Mouse (Mus musculus): ENCODE data around the gene Grm3. TPM values are rescaled to one million over a fixed set of nuclear protein-coding genes. Genes with fewer than 3 reads are reported as not detected.
A peak's percentile ranks its signal among the peaks of the same experiment; 100 is the strongest.

The Grm3 gene
- polyA plus RNA-seq, 1 experiment from 2014 or later = 0.33 TPM

- no peak for ATAC-seq (replicated peaks; ENCODE audit: insufficient number of reproducible peaks, insufficient read depth, low FRiP score, low read depth)
- Histone ChIP-seq H3K9me3 (replicated peaks) (no peaks in the 10 kb centered on the region), H3K27ac (no peak overlapping the region), H3K27me3 (no peaks in the 10 kb centered on the region), H3K36me3 (no peaks in the 10 kb centered on the region), H3K4me1 (replicated peaks) (no peaks in the 10 kb centered on the region), H3K4me3 (no peak overlapping the region), H3K9ac (no peak overlapping the region), H3K4me2 (no peak overlapping the region)
- WGBS = 55% methylated on average over 1 of the region's 1 CpGs
Observed at GRCm38 (mm10) chr5:9692333-9692732, 32.6 kb downstream of the Grm3 start.

- no peak for ATAC-seq (replicated peaks; ENCODE audit: insufficient number of reproducible peaks, insufficient read depth, low FRiP score, low read depth)
- Histone ChIP-seq H3K27ac (no peak overlapping the region), H3K4me2 (no peak overlapping the region), H3K4me3 (no peak overlapping the region), H3K36me3 (no peaks in the 10 kb centered on the region), H3K9ac (no peak overlapping the region), H3K4me1 (replicated peaks) (no peaks in the 10 kb centered on the region), H3K9me3 (replicated peaks) (no peaks in the 10 kb centered on the region), H3K27me3 (no peaks in the 10 kb centered on the region)
- WGBS = 52% methylated on average over 3 of the region's 3 CpGs
Observed at GRCm38 (mm10) chr5:9690599-9691242, 34.2 kb downstream of the Grm3 start.

GRCm38 (mm10) chr5:9690192-9690591 lies 34.8 kb downstream of the Grm3 start:
- no peak overlapping the region for H3K9ac ChIP-seq
- H3K9me3 ChIP-seq (replicated peaks) = no peaks in the 10 kb centered on the region
- H3K27me3 ChIP-seq = no peaks in the 10 kb centered on the region
- ATAC-seq (replicated peaks; ENCODE audit: insufficient number of reproducible peaks, insufficient read depth, low FRiP score, low read depth) = no peak
- H3K4me1 ChIP-seq (replicated peaks) = no peaks in the 10 kb centered on the region
- H3K36me3 ChIP-seq = no peaks in the 10 kb centered on the region
- no peak overlapping the region for H3K4me2 ChIP-seq
- no peak overlapping the region for H3K27ac ChIP-seq
- H3K4me3 ChIP-seq = no peak overlapping the region
- WGBS = 30% methylated on average over 1 of the region's 1 CpGs

DNA sequence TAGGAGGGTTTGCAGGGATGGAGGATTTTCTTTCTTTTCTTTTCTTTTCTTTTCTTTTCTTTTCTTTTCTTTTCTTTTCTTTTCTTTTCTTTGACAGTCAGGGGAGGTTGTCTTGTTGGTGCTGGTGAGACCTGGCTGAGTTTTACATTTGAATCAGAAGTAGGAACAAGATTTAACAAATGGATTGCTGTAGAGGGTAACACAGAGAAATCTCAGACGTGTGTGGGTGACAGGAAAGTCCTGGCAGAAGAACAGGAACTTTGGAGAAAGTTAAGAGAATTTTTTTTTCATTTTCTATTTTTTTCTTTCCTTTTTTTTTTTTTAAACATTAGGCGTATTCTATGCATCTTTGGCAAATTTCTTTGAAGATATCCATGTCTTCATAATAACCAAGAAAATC lies 41.8 kb downstream of the Grm3 start:
- Histone ChIP-seq H3K9me3 (replicated peaks) (no peaks in the 10 kb centered on the region), H3K4me3 (no peak overlapping the region), H3K36me3 (no peaks in the 10 kb centered on the region), H3K27ac (no peak overlapping the region), H3K4me1 (replicated peaks) (no peaks in the 10 kb centered on the region), H3K9ac (no peak overlapping the region), H3K4me2 (no peak overlapping the region), H3K27me3 (no peaks in the 10 kb centered on the region)
- WGBS = 51% methylated on average over 2 of the region's 2 CpGs
- no peak for ATAC-seq (replicated peaks; ENCODE audit: insufficient number of reproducible peaks, insufficient read depth, low FRiP score, low read depth)

- Histone ChIP-seq H3K9me3 (replicated peaks) (no peaks in the 10 kb centered on the region), H3K4me1 (replicated peaks) (no peaks in the 10 kb centered on the region), H3K4me3 (no peak overlapping the region), H3K9ac (no peak overlapping the region), H3K27ac (no peak overlapping the region), H3K36me3 (no peaks in the 10 kb centered on the region), H3K27me3 (no peaks in the 10 kb centered on the region), H3K4me2 (no peak overlapping the region)
- no peak for ATAC-seq (replicated peaks; ENCODE audit: insufficient number of reproducible peaks, insufficient read depth, low FRiP score, low read depth)
- 73% methylated on average over 1 of the region's 1 CpGs for WGBS
Observed at GRCm38 (mm10) chr5:9669002-9669401, 56.0 kb downstream of the Grm3 start.

DNA sequence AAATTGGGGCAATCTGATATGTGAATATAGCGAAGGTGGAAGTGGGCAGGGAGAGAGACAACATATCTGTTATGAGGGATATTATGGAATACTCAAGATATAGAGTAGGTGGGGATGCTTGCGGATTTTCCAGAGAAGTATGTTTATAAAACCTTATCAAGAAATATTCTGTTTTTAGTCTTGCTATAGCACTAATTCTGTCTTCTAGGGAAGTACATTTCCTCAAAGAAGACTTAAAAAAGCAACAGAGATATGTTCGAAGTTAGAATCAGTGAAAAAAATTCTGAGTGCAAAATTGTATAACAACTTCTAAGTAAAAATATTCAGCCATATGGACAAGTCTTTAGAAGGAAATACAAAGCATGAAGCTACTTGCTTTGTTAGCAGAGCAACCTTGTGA lies 61.6 kb downstream of the Grm3 start:
- Histone ChIP-seq H3K9ac (no peak overlapping the region), H3K4me2 (no peak overlapping the region), H3K36me3 (no peaks in the 10 kb centered on the region), H3K4me3 (no peak overlapping the region), H3K9me3 (replicated peaks) (no peaks in the 10 kb centered on the region), H3K27ac (no peak overlapping the region), H3K4me1 (replicated peaks) (no peaks in the 10 kb centered on the region), H3K27me3 (no peaks in the 10 kb centered on the region)
- no peak for ATAC-seq (replicated peaks; ENCODE audit: insufficient number of reproducible peaks, insufficient read depth, low FRiP score, low read depth)
- 69% methylated on average over 3 of the region's 3 CpGs for WGBS

DNA sequence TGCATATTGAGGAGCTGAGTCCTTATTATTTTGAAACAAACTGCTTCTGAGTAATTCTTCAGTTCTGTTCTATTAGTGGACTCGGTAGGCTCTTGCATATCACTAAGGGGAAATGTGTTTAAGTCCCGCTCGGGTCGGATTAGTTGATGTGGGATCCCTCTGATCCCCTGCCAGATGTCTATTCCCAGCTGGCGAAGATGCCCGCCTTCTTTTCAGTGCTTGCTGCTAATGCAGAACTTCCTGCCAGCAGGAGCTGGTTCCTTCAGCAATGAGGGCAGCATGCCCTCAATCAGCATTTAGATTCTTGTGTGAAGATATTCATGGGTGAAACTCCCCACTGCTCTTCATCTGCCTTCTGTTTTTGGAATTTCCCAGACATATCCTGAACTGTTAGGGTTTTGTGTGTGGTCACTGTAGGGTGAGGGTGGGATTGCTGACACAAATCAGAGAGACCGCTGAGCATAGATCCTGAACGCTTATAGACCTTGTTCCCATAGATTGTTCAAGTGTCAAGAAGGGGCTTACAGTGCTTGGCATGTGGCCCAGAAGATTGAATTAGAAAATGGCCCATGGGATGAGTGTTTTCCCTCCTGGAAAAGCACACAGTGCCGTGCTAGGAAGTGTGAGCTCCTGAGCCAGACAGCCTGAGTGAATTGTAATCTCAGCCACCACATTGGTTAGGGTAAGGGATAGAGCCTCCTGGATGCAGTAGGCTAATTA lies 62.9 kb downstream of the Grm3 start:
- Histone ChIP-seq H3K36me3 (no peaks in the 10 kb centered on the region), H3K9ac (no peak overlapping the region), H3K27me3 (no peaks in the 10 kb centered on the region), H3K4me3 (no peak overlapping the region), H3K4me2 (no peak overlapping the region), H3K27ac (no peak overlapping the region), H3K4me1 (replicated peaks) (no peaks in the 10 kb centered on the region), H3K9me3 (replicated peaks) (no peaks in the 10 kb centered on the region)
- 41% methylated on average over 9 of the region's 9 CpGs for WGBS
- ATAC-seq (replicated peaks; ENCODE audit: insufficient number of reproducible peaks, insufficient read depth, low FRiP score, low read depth) = no peak

GRCm38 (mm10) chr5:9638612-9639011 lies 86.4 kb downstream of the Grm3 start:
- H3K36me3 ChIP-seq = no peaks in the 10 kb centered on the region
- no peak overlapping the region for H3K9ac ChIP-seq
- no peak overlapping the region for H3K27ac ChIP-seq
- no peak overlapping the region for H3K4me2 ChIP-seq
- no peaks in the 10 kb centered on the region for H3K4me1 ChIP-seq (replicated peaks)
- no peaks in the 10 kb centered on the region for H3K27me3 ChIP-seq
- 85% methylated on average over 2 of the region's 2 CpGs for WGBS
- no peak for ATAC-seq (replicated peaks; ENCODE audit: insufficient number of reproducible peaks, insufficient read depth, low FRiP score, low read depth)
- no peak overlapping the region for H3K4me3 ChIP-seq
- no peaks in the 10 kb centered on the region for H3K9me3 ChIP-seq (replicated peaks)

DNA sequence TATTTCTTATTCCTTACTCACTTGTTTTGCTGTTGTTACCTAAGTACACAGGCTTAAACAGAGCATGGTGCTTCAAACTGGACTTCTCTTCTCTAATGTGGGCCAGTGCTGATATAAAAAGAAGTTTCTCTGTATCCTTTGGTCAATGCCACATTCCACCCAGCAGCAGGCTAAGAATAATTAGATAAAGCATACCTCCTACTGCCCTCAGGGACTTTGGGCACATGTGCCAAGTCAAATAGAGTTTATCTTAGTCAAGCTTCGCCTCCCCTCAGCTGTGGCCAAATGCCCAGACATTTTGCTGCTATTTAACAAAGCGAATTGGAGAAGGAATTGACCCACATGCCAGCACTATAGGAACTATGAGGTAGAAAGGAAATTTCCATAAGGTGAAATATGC lies 97.8 kb downstream of the Grm3 start:
- H3K9me3 ChIP-seq (replicated peaks) = no peaks in the 10 kb centered on the region
- H3K36me3 ChIP-seq = no peaks in the 10 kb centered on the region
- no peak overlapping the region for H3K4me3 ChIP-seq
- 0 out of 2 replicates have a peak overlapping the region, but pooled peaks have one; percentile 19 for H3K27ac ChIP-seq
- ATAC-seq (replicated peaks; ENCODE audit: insufficient number of reproducible peaks, insufficient read depth, low FRiP score, low read depth) = peak; percentile 66; the same call in 1 of the 2 replicates
- no peaks in the 10 kb centered on the region for H3K27me3 ChIP-seq
- 20% methylated on average over 2 of the region's 2 CpGs for WGBS
- H3K4me1 ChIP-seq (replicated peaks) = peaks cover 6% of the 10 kb centered on the region; the same call in 1 of the 2 replicates
- H3K9ac ChIP-seq = no peak overlapping the region
- no peak overlapping the region for H3K4me2 ChIP-seq

- no peak overlapping the region for H3K9ac ChIP-seq
- no peak overlapping the region for H3K4me3 ChIP-seq
- H3K9me3 ChIP-seq (replicated peaks) = no peaks in the 10 kb centered on the region
- no peak overlapping the region for H3K27ac ChIP-seq
- ATAC-seq (replicated peaks; ENCODE audit: insufficient number of reproducible peaks, insufficient read depth, low FRiP score, low read depth) = no peak
- H3K4me2 ChIP-seq = no peak overlapping the region
- WGBS = 68% methylated on average over 4 of the region's 4 CpGs
- peaks cover 6% of the 10 kb centered on the region; the same call in 1 of the 2 replicates for H3K4me1 ChIP-seq (replicated peaks)
- no peaks in the 10 kb centered on the region for H3K27me3 ChIP-seq
- no peaks in the 10 kb centered on the region for H3K36me3 ChIP-seq
Observed at GRCm38 (mm10) chr5:9624396-9624795, 100.6 kb downstream of the Grm3 start.

DNA sequence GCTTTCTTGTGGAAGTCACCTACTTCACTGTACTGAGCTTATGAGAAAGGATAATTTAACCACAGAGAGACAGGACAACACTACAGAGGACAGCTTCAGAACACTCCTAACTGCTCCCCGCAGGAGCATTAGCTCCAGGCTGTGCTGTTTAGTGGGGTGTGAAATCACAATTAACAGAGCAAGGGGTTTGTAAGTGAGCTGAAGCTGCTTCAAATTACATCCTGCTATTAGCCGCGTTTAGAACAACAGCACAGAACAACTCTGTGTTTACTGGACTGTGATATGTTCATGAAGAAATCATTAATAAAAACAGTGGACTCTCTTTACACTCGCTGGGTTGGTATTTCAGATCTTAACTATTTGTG lies 101.9 kb downstream of the Grm3 start:
- H3K9me3 ChIP-seq (replicated peaks) = no peaks in the 10 kb centered on the region
- peaks cover 6% of the 10 kb centered on the region; the same call in 1 of the 2 replicates for H3K4me1 ChIP-seq (replicated peaks)
- H3K27ac ChIP-seq = no peak overlapping the region
- H3K9ac ChIP-seq = no peak overlapping the region
- no peak for ATAC-seq (replicated peaks; ENCODE audit: insufficient number of reproducible peaks, insufficient read depth, low FRiP score, low read depth)
- H3K4me3 ChIP-seq = no peak overlapping the region
- H3K36me3 ChIP-seq = no peaks in the 10 kb centered on the region
- 36% methylated on average over 4 of the region's 4 CpGs for WGBS
- H3K4me2 ChIP-seq = no peak overlapping the region
- no peaks in the 10 kb centered on the region for H3K27me3 ChIP-seq

Data from heart, embryonic 15.5 days (tissue).